11 mouse cellular contexts compared by ENCODE assay signal in genomic region chr9:70263735-70264134, GRCm38 (mm10). TPM values are rescaled to one million over a fixed set of nuclear protein-coding genes. Genes with fewer than 3 reads are reported as not detected.
DNase-seq lines count a peak whose midpoint lies in the region; ATAC-seq and TF ChIP-seq lines count a peak whose summit lies in the region.
"Had no signal": no experiment of that assay in that cellular context is flagged by ENCODE, and none has a peak within 500 bp of the region (broad histone marks: within the 10 kb centered on the region; RNA-seq: fewer than 3 reads in every experiment).

No protein-coding gene starts in this region.

- no peak for TF ChIP-seq CTCF in stomach, postnatal 0 days (IDR thresholded peaks at IDR 0.05; ENCODE audit: low read depth)
- no peak for TF ChIP-seq CTCF in olfactory bulb, adult 2 months (IDR thresholded peaks at IDR 0.05; ENCODE audit: insufficient read depth, low read depth, low read length)

- no peaks in the 10 kb centered on the region for H3K27me3 ChIP-seq in stomach, embryonic 15.5 days (replicated peaks)
- H3K27me3 ChIP-seq in stomach, postnatal 0 days (ENCODE audit: control insufficient read depth, insufficient read depth, low read length), result no peaks in the 10 kb centered on the region
- no peaks in the 10 kb centered on the region for H3K27me3 ChIP-seq in kidney, embryonic 14.5 days (ENCODE audit: control insufficient read depth, insufficient read depth, low read length)
- H3K27me3 ChIP-seq: midbrain, embryonic 12.5 days had no signal

- TF ChIP-seq POLR2A in olfactory bulb, adult 2 months (IDR thresholded peaks at IDR 0.05; ENCODE audit: insufficient read depth, low read depth, low read length), result 0 out of 2 replicates have a peak, but pooled peaks have one; percentile 17

- H3K9ac ChIP-seq in stomach, embryonic 15.5 days, result no peak overlapping the region
- no peak overlapping the region for H3K9ac ChIP-seq in stomach, postnatal 0 days (ENCODE audit: low read length)
- 0 out of 2 replicates have a peak overlapping the region, but pooled peaks have one; percentile 7 for H3K9ac ChIP-seq in kidney, embryonic 14.5 days (ENCODE audit: low read depth, low read length)
- H3K9ac ChIP-seq: midbrain, embryonic 12.5 days had no signal

- no peaks in the 10 kb centered on the region for H3K36me3 ChIP-seq in stomach, embryonic 15.5 days
- no peaks in the 10 kb centered on the region for H3K36me3 ChIP-seq in stomach, postnatal 0 days (ENCODE audit: control insufficient read depth, insufficient read depth, low read length)
- H3K36me3 ChIP-seq in kidney, embryonic 14.5 days (ENCODE audit: control insufficient read depth, insufficient read depth, low read length), result no peaks in the 10 kb centered on the region
- H3K36me3 ChIP-seq: midbrain, embryonic 12.5 days had no signal

- TF ChIP-seq EP300 in stomach, postnatal 0 days (optimal IDR thresholded peaks at IDR 0.05), result no peak

- no peak for DNase-seq in stomach, postnatal 0 days (ENCODE audit: low spot score)
- peak; percentile 68 for DNase-seq in heart, adult 18-20 months
- DNase-seq in right cerebral cortex, postnatal 10 days (ENCODE audit: low spot score in 2 of 2), result no peak
- no peak for DNase-seq in frontal cortex, postnatal 25 days (ENCODE audit: low spot score in 2 of 2)
- DNase-seq in urinary bladder, postnatal 10 days (ENCODE audit: low spot score), result no peak
- DNase-seq: embryo, embryonic 11 days; right cerebral cortex, postnatal 4 days had no signal

- no peak overlapping the region for H3K4me3 ChIP-seq in stomach, embryonic 15.5 days (replicated peaks)
- H3K4me3 ChIP-seq in stomach, postnatal 0 days (ENCODE audit: low read depth, low read length), result no peak overlapping the region
- no peak overlapping the region for H3K4me3 ChIP-seq in kidney, embryonic 14.5 days (ENCODE audit: low read length)
- H3K4me3 ChIP-seq in olfactory bulb, adult 2 months (ENCODE audit: insufficient read depth, low read depth, low read length), result no peak overlapping the region
- H3K4me3 ChIP-seq: midbrain, embryonic 12.5 days had no signal

- no peaks in the 10 kb centered on the region for H3K9me3 ChIP-seq in stomach, embryonic 15.5 days
- no peaks in the 10 kb centered on the region for H3K9me3 ChIP-seq in stomach, postnatal 0 days (ENCODE audit: control insufficient read depth, low read length)
- no peaks in the 10 kb centered on the region for H3K9me3 ChIP-seq in kidney, embryonic 14.5 days (ENCODE audit: control insufficient read depth, low read length)
- H3K9me3 ChIP-seq: midbrain, embryonic 12.5 days had no signal

- WGBS in stomach, embryonic 15.5 days, result 45% methylated on average over 7 of the region's 7 CpGs
- WGBS in stomach, postnatal 0 days, result 40% methylated on average over 7 of the region's 7 CpGs
- WGBS in kidney, embryonic 14.5 days, result 39% methylated on average over 7 of the region's 7 CpGs
- 9% methylated on average over 7 of the region's 7 CpGs for WGBS in olfactory bulb, adult 2 months

- ATAC-seq in stomach, embryonic 15.5 days (ENCODE audit: insufficient read depth, low FRiP score, low read depth), result no peak
- no peak for ATAC-seq in stomach, postnatal 0 days (ENCODE audit: low FRiP score, low TSS enrichment)
- ATAC-seq in kidney, embryonic 14.5 days (ENCODE audit: low FRiP score, low TSS enrichment), result no peak

- H3K4me2 ChIP-seq in stomach, embryonic 15.5 days, result no peak overlapping the region
- no peak overlapping the region for H3K4me2 ChIP-seq in stomach, postnatal 0 days (replicated peaks; ENCODE audit: low read depth)
- no peak overlapping the region for H3K4me2 ChIP-seq in kidney, embryonic 14.5 days (replicated peaks; ENCODE audit: low read depth, low read length)
- H3K4me2 ChIP-seq: midbrain, embryonic 12.5 days had no signal

- peak overlapping the region; percentile 46; the same call in 1 of the 2 replicates for H3K27ac ChIP-seq in stomach, embryonic 15.5 days
- H3K27ac ChIP-seq in stomach, postnatal 0 days (replicated peaks), result no peak overlapping the region; the same call in 1 of the 2 replicates
- no peak overlapping the region; the same call in 1 of the 2 replicates for H3K27ac ChIP-seq in kidney, embryonic 14.5 days (ENCODE audit: low read depth, low read length)
- H3K27ac ChIP-seq in olfactory bulb, adult 2 months (ENCODE audit: insufficient read depth, low read depth, low read length), result peak overlapping the region; percentile 95
- H3K27ac ChIP-seq: midbrain, embryonic 12.5 days had no signal

- H3K4me1 ChIP-seq in stomach, embryonic 15.5 days, result peaks cover 18% of the 10 kb centered on the region; the same call in 1 of the 2 replicates
- H3K4me1 ChIP-seq in stomach, postnatal 0 days (replicated peaks; ENCODE audit: control insufficient read depth, insufficient read depth), result peaks cover 8% of the 10 kb centered on the region; the same call in 1 of the 2 replicates
- peaks cover 32% of the 10 kb centered on the region for H3K4me1 ChIP-seq in kidney, embryonic 14.5 days (ENCODE audit: control insufficient read depth, insufficient read depth, low read length)
- peaks cover 31% of the 10 kb centered on the region for H3K4me1 ChIP-seq in olfactory bulb, adult 2 months (ENCODE audit: control insufficient read depth, insufficient read depth, low read length)

RNA-seq across cellular contexts. Expression of gene Myo1e, which starts 56.6 kb away (rescaled TPM):
- 24.2 and 28.2 TPM in 2 replicates for polyA plus RNA-seq in stomach, embryonic 15.5 days (2015; fragmentation: Nextera tagmentation; extraction: Ambion mirVana)
- polyA plus RNA-seq in stomach, postnatal 0 days (2015; fragmentation: Nextera tagmentation; extraction: Ambion mirVana), result 15.3 and 15.7 TPM in 2 replicates
- total RNA-seq in heart, adult 18-20 months (2021), result 10 to 100 TPM in 1 of 2 experiments, 1 to 10 TPM in 1; 9.7 to 11.2 TPM
- 10.6 and 20.6 TPM in 2 replicates for polyA plus RNA-seq in kidney, embryonic 14.5 days (2014; fragmentation: Nextera tagmentation; extraction: Ambion mirVana)
- polyA plus RNA-seq in olfactory bulb, adult 2 months (2012; ENCODE audit: insufficient read depth, insufficient read length, low replicate concordance, missing spikeins), result not detected in 2 replicates

Comparison
In these comparisons a context has a peak if more than half of its experiments do, and no peak if none do; other contexts are left out.
1. H3K27ac ChIP-seq: peak in stomach, embryonic 15.5 days (single experiment) and olfactory bulb, adult 2 months (single experiment); none in stomach, postnatal 0 days (single experiment) and kidney, embryonic 14.5 days (single experiment).
2. DNase-seq: peak in heart, adult 18-20 months (2 of 2); none in stomach, postnatal 0 days (single experiment), right cerebral cortex, postnatal 10 days (0 of 2), frontal cortex, postnatal 25 days (0 of 2) and urinary bladder, postnatal 10 days (single experiment).
3. RNA of gene Myo1e, which starts 56.6 kb away (polyA plus RNA-seq): 24.2 to 28.2 TPM in stomach, embryonic 15.5 days, 10.6 to 20.6 TPM in kidney, embryonic 14.5 days and 15.3 to 15.7 TPM in stomach, postnatal 0 days; not detected in olfactory bulb, adult 2 months; every median in the first group is over 10 times any median in the second.